Mouse (Mus musculus): Measurements from ENCODE around the gene 4930455H04Rik. TPM values are rescaled to one million over a fixed set of nuclear protein-coding genes. Genes with fewer than 3 reads are reported as not detected.
A peak's percentile ranks its signal among the peaks of the same experiment; 100 is the strongest.

Gene 4930455H04Rik
- polyA plus RNA-seq, 1 experiment = not detected

DNA sequence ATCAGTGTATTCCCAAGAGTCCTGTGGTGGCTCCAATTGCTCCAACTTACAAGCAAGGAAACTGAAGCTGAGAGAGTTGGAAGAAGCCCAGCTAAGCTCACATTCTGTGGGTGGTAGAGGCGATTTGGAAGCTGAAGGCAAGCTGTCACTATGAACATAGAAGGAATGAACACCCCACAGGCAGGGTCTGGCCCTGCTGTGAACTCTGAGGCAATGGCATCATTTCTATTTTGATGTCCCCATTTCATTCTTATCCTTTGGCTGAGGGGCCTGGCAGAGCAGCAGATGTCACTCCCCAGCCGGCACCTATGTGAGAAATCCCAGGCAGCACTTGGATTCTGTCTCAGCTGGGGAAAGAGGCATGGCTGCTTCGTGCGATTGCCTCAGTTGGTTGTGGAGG, 24.6 kb upstream of the 4930455H04Rik start:
- Histone ChIP-seq H3K27ac (ENCODE audit: insufficient read depth, low read length) (no peak overlapping the region), H3K4me3 (ENCODE audit: insufficient read depth, low read length) (no peak overlapping the region), H3K4me1 (ENCODE audit: control insufficient read depth, insufficient read depth, low read length) (peaks cover 2% of the 10 kb centered on the region; the same call in 1 of the 2 replicates)
- no peak for TF ChIP-seq CTCF (IDR thresholded peaks at IDR 0.05; ENCODE audit: extremely low read depth, insufficient read depth, low read length)

DNA sequence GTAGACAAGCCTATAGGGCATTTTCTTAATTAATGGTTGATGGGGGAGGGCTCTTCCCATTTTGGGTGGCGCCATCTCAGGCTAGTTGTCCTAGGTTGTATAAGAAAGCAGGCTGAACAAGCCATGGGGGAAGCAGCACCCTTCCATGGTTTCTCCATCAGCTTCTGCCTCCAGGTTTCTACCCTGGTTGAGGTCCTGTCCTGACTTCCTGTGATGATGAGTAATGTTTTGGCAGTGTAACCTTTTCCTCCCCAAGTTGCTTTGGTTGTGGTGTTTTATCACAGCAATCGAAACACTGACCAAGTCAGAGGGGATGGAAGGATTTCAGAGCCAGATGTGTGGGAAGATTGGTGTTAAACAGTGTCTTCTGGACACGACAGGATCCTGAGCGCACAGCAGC, 21.6 kb upstream of the 4930455H04Rik start:
- TF ChIP-seq POLR2A (IDR thresholded peaks at IDR 0.05; ENCODE audit: extremely low read depth, insufficient read depth, low read length) (no peak), CTCF (IDR thresholded peaks at IDR 0.05; ENCODE audit: extremely low read depth, insufficient read depth, low read length) (no peak)
- H3K4me3 ChIP-seq (ENCODE audit: insufficient read depth, low read length) = no peak overlapping the region
- no peak overlapping the region for H3K27ac ChIP-seq (ENCODE audit: insufficient read depth, low read length)
- H3K4me1 ChIP-seq (ENCODE audit: control insufficient read depth, insufficient read depth, low read length) = no peaks in the 10 kb centered on the region; the same call in 1 of the 2 replicates

DNA sequence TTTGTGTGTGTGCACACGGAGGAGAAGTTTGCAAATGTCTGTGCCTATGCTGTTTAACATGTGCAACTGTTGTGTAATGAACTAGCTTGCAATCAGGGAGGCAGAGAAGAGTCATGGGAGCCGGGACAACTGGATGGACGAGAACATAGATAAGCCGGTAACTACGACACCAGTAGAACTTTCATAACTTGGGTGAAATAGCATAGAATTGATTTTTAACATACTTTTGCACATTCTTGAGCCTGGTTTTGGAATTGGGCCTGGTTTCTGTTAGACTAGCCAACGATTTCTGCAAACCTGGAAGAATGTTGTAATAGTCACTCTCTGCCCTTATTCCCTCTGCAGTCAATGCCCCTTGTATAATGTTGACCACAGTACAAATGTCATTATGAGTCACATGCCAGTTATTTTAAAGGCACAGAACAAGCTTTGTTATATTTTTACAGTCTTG, 17.4 kb upstream of the 4930455H04Rik start:
- TF ChIP-seq CTCF (IDR thresholded peaks at IDR 0.05; ENCODE audit: extremely low read depth, insufficient read depth, low read length) (no peak), POLR2A (IDR thresholded peaks at IDR 0.05; ENCODE audit: extremely low read depth, insufficient read depth, low read length) (no peak)
- H3K4me1 ChIP-seq (ENCODE audit: control insufficient read depth, insufficient read depth, low read length) = no peaks in the 10 kb centered on the region; the same call in 1 of the 2 replicates
- no peak overlapping the region for H3K27ac ChIP-seq (ENCODE audit: insufficient read depth, low read length)
- no peak overlapping the region for H3K4me3 ChIP-seq (ENCODE audit: insufficient read depth, low read length)

DNA sequence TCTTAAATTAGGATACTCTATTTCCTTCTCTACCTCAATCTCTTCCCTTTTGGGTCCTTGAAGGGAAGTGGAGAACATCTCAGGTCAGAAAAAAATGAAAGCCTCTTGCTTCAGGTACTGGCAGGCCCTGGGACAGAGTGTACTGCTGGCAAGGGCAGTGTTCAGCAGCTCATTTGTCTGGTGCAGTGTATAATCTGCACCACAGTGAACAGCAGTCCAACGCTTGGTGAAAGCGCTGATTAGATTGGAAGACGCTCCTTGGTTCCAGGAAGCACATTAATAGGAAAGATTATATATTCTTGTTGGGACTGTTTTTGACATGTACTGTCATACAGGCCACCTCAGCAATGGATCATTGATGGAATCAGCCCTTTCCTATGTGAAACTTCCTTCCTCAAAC, 16.6 kb upstream of the 4930455H04Rik start:
- Histone ChIP-seq H3K27ac (ENCODE audit: insufficient read depth, low read length) (peak overlapping the region; percentile 56; the same call in 1 of the 2 replicates), H3K4me3 (ENCODE audit: insufficient read depth, low read length) (no peak overlapping the region), H3K4me1 (ENCODE audit: control insufficient read depth, insufficient read depth, low read length) (no peaks in the 10 kb centered on the region; the same call in 1 of the 2 replicates)
- TF ChIP-seq CTCF (IDR thresholded peaks at IDR 0.05; ENCODE audit: extremely low read depth, insufficient read depth, low read length) (no peak), POLR2A (IDR thresholded peaks at IDR 0.05; ENCODE audit: extremely low read depth, insufficient read depth, low read length) (no peak)

DNA sequence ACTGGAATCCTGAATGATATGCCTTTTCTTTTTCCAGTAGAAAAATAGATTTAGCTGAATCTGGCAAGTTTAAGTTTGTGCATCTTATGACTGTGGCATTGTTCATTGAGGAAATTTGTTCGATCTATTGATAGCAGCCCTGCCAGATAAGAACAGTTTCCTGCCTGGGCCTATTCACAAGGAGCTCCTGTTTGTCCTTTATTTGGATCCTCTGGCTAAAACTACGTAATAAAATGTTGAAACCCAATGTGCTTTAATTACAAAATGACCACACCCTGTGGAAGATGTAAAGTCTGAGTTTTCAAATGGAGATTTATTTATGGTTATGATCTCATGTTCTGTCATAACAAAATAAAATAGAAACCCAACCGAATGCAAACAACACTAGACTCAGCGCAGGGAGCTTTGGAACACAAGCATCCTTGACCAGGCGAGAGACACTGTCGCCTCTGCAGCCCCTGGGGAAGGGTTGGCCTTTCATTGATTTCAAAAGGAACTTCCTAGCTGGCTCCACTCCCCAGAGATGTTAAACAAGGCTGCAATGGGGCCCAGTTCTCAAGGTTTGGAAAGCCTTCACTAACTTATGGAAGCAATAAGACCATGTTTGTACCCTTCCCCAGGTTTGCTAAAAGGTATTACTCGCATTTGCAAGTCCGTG, 15.7 kb upstream of the 4930455H04Rik start:
- no peak overlapping the region for H3K4me3 ChIP-seq (ENCODE audit: insufficient read depth, low read length)
- no peak overlapping the region for H3K27ac ChIP-seq (ENCODE audit: insufficient read depth, low read length)
- TF ChIP-seq CTCF (IDR thresholded peaks at IDR 0.05; ENCODE audit: extremely low read depth, insufficient read depth, low read length) (no peak), POLR2A (IDR thresholded peaks at IDR 0.05; ENCODE audit: extremely low read depth, insufficient read depth, low read length) (no peak)
- no peaks in the 10 kb centered on the region; the same call in 1 of the 2 replicates for H3K4me1 ChIP-seq (ENCODE audit: control insufficient read depth, insufficient read depth, low read length)

DNA sequence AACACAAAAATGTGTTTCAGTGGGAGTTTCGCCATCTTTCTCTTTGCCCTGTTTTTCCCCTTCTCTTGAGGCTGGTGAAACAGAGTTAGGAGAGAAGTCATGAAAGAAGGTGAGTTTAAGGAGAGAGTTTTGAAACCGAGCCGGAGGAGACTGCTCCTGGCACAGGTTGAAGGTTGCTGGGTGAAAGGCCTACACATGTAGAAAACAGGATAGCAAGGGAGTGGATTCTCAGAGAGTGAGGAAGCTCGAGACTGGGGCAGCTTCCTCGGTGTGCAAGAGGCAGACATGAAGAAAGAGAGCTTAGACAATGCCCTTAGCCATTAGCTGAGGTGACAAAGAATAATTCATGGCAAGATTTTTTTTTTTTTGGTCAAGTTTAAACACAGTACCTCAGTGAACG, 14.7 kb upstream of the 4930455H04Rik start:
- H3K4me1 ChIP-seq (ENCODE audit: control insufficient read depth, insufficient read depth, low read length) = no peaks in the 10 kb centered on the region; the same call in 1 of the 2 replicates
- H3K27ac ChIP-seq (ENCODE audit: insufficient read depth, low read length) = peak overlapping the region; percentile 53
- H3K4me3 ChIP-seq (ENCODE audit: insufficient read depth, low read length) = no peak overlapping the region
- no peak for TF ChIP-seq CTCF (IDR thresholded peaks at IDR 0.05; ENCODE audit: extremely low read depth, insufficient read depth, low read length)
- no peak for TF ChIP-seq POLR2A (IDR thresholded peaks at IDR 0.05; ENCODE audit: extremely low read depth, insufficient read depth, low read length)

DNA sequence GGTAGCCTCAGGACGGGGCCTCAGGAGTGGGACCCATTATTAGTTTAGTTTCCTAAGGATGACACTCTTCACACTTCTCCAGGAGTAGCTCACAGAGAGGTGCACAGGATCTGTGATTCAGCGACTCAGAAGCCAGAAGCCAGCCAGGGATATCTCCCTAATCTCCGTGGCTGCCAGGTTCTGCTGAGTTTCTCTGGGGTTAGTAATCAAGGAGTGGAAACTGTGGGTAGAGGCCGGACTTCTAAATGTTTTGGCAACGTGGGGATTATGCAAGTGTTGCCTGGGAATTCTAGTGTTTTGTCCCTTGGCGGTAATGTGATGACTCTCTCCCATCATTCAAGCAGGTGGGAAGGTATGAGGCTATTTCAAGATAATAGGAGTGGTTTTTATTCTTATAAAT, 13.0 kb upstream of the 4930455H04Rik start:
- Histone ChIP-seq H3K27ac (ENCODE audit: insufficient read depth, low read length) (peak overlapping the region; percentile 77), H3K4me3 (ENCODE audit: insufficient read depth, low read length) (no peak overlapping the region), H3K4me1 (ENCODE audit: control insufficient read depth, insufficient read depth, low read length) (no peaks in the 10 kb centered on the region; the same call in 1 of the 2 replicates)
- TF ChIP-seq POLR2A (IDR thresholded peaks at IDR 0.05; ENCODE audit: extremely low read depth, insufficient read depth, low read length) (no peak), CTCF (IDR thresholded peaks at IDR 0.05; ENCODE audit: extremely low read depth, insufficient read depth, low read length) (no peak)

DNA sequence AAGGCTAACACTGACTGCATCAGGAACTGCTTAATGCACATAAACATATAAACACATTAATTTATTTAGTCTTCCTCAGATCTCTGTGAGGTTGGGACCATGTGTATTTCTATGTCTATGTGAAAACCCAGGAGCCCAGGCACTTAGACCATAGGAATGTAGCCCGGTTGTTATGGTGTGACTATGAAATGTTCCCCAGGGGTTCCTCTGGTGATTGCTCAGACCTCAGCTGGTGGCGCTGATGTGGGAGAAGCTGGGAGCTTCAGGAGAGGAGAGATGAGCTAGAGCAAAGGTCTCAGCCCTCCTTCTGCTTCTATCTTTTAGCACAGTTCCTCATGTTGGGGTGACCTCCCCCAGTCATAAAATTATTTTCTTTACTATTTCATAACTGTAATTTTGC, 7.7 kb upstream of the 4930455H04Rik start:
- no peak overlapping the region; the same call in 1 of the 2 replicates for H3K27ac ChIP-seq (ENCODE audit: insufficient read depth, low read length)
- no peak overlapping the region for H3K4me3 ChIP-seq (ENCODE audit: insufficient read depth, low read length)
- no peaks in the 10 kb centered on the region for H3K4me1 ChIP-seq (ENCODE audit: control insufficient read depth, insufficient read depth, low read length)
- TF ChIP-seq CTCF (IDR thresholded peaks at IDR 0.05; ENCODE audit: extremely low read depth, insufficient read depth, low read length) = no peak

DNA sequence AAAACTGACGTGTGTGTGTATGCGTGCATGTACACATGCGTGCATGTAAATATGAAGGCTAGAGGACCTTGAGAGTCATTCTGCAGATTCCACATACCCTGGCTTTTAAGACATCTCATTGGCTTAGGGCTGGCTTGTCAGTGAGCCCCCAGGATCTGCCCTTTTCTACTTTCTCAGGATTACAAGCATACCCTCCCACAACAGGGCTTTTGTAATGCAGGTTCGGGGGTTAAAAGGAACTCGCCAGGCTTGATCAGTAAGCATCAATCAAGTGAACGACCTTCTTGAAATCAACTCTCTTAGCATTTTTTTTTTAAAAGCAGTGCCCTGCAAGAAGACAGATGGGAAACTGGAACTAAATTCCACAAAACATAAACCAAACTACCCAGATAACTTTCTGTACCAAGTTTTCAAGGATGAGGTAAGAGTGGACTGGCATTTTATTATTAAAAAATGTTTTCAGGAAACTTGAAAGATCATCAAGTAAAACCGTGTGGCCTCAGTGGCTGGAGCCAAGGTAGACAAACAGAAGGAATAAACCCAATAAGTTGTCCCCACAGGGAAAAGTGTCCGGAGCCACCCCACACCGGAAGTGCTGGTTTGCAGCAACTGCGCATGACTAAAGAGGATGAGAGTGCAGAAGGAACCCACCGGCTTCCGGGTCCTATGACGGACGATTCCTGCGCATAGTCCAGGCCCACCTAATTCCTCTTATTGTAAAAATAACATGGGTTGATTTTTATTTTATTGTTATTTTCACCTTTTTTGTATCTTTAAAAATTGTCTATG, 6.5 kb upstream of the 4930455H04Rik start:
- TF ChIP-seq CTCF (IDR thresholded peaks at IDR 0.05; ENCODE audit: extremely low read depth, insufficient read depth, low read length) = no peak
- TF ChIP-seq POLR2A (IDR thresholded peaks at IDR 0.05; ENCODE audit: extremely low read depth, insufficient read depth, low read length) = no peak
- no peak overlapping the region for H3K4me3 ChIP-seq (ENCODE audit: insufficient read depth, low read length)
- no peak overlapping the region for H3K27ac ChIP-seq (ENCODE audit: insufficient read depth, low read length)
- H3K4me1 ChIP-seq (ENCODE audit: control insufficient read depth, insufficient read depth, low read length) = no peaks in the 10 kb centered on the region

DNA sequence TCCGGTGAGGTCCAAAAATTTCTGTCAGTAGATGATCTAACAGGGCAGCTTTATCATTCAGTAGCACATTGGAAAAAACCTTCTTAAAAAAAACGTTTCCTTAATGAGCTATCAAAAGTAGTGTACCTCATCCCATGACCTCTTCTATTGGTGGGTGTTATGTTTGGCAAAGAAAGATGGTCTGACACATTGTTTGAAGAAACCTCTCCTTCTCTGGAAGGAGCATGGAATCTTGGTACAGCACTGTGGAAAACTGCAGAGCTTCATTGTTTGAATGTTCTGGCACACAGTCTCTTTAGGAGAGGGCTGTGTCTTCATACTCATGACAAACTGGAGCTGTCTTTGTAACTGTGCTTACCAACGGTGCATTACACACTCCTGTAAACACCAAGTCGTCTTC, 4.9 kb upstream of the 4930455H04Rik start:
- no peaks in the 10 kb centered on the region; the same call in 1 of the 2 replicates for H3K4me1 ChIP-seq (ENCODE audit: control insufficient read depth, insufficient read depth, low read length)
- TF ChIP-seq POLR2A (IDR thresholded peaks at IDR 0.05; ENCODE audit: extremely low read depth, insufficient read depth, low read length) (no peak), CTCF (IDR thresholded peaks at IDR 0.05; ENCODE audit: extremely low read depth, insufficient read depth, low read length) (no peak)
- no peak overlapping the region for H3K4me3 ChIP-seq (ENCODE audit: insufficient read depth, low read length)
- H3K27ac ChIP-seq (ENCODE audit: insufficient read depth, low read length) = no peak overlapping the region; the same call in 1 of the 2 replicates

Data from cortical plate, adult 2 months (tissue).